Mouse (Mus musculus) ES-Bruce4 (cell line): ENCODE results near the gene Pdcd1lg2. TPM values are rescaled to one million over a fixed set of nuclear protein-coding genes. Genes with fewer than 3 reads are reported as not detected.

Experiments used
- H3K27ac ChIP-seq: 2 replicates; pipeline ENCODE4 v1.5.1; 2012; ENCODE audit warnings: low read length, inconsistent platforms; ENCODE audit not compliant: insufficient read depth
- H3K27me3 ChIP-seq: 2 replicates; pipeline ENCODE4 v1.6.1; 2012; ENCODE audit warnings: mild to moderate bottlenecking, low read length, inconsistent platforms; ENCODE audit not compliant: control insufficient read depth, poor library complexity, insufficient read depth, severe bottlenecking
- H3K36me3 ChIP-seq: 2 replicates; pipeline ENCODE4 v1.6.1; 2012; ENCODE audit warnings: inconsistent platforms, mild to moderate bottlenecking, low read length, moderate library complexity; ENCODE audit not compliant: control insufficient read depth, poor library complexity, insufficient read depth, severe bottlenecking
- H3K4me1 ChIP-seq: one replicate; pipeline ENCODE4 v1.8.1; 2011; ENCODE audit warnings: low read length; ENCODE audit not compliant: control insufficient read depth, insufficient read depth
- H3K4me3 ChIP-seq: 2 replicates; pipeline ENCODE4 v1.5.1; 2011; ENCODE audit warnings: low read depth, mild to moderate bottlenecking, low read length
- H3K9ac ChIP-seq: 2 replicates; pipeline ENCODE4 v1.6.1; 2012; ENCODE audit warnings: low read depth, mild to moderate bottlenecking, inconsistent platforms; ENCODE audit not compliant: poor library complexity, severe bottlenecking
- H3K9me3 ChIP-seq: replicated peaks from 2 replicates; pipeline ENCODE4 v1.6.1; 2012; ENCODE audit warnings: mild to moderate bottlenecking, low read length, inconsistent platforms; ENCODE audit not compliant: control insufficient read depth, poor library complexity, insufficient read depth, severe bottlenecking
- CTCF ChIP-seq: IDR thresholded peaks from one replicate; pipeline ENCODE4 v1.8.1; 2011; ENCODE audit warnings: low read depth, low read length
- EP300 ChIP-seq: IDR thresholded peaks from 2 replicates; pipeline ENCODE4 v1.6.1; 2011; ENCODE audit warnings: low read depth, low read length; ENCODE audit not compliant: insufficient read depth
- POLR2A ChIP-seq: IDR thresholded peaks from one replicate; pipeline ENCODE4 v1.8.1; 2011; ENCODE audit warnings: low read length; ENCODE audit not compliant: insufficient read depth
- polyA plus RNA-seq: library from polyadenylated mRNA; stranded (reverse); fragments of >200 nt; gene quantifications from 2 replicates; pipeline ENCODE4 v1.2.4, GENCODE M21; 2011; ENCODE audit warnings: low read depth; ENCODE audit not compliant: missing spikeins, insufficient read depth, insufficient read length

The Pdcd1lg2 gene
- polyA plus RNA-seq, 1 experiment, result not detected

DNA sequence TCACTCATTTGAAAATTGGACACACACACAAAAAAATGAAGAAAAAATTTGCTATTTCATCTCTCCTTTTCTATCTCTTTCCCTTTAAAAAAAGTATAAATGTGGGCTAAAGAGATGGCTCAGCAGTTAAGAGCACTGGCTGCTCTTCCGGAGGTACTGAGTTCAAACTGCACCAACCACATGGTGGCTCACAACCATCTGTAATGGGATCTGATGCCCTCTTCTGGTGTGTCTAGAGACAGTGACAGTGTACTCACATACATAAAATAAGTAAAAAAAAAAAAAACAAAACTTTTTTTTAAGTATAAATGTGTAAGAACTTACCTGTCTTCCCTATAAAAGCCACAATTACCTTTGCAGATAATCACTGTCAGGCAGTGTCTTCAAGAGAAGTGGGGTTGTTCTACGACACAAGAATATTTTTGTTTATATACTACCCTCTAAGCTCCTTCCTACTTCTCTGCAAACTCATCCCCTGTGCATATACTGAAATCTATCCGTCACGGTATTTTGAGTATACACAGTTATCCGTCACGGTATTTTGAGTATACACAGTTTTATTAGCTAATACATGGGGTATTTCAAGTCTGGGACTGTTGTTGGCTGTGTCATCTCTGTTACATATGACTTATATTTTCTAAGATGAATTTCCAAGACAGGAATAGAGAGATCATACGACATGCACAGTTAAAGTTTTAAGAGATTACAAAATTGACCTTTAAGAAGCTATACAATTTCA lies 40.0 kb upstream of the Pdcd1lg2 start:
- Histone ChIP-seq H3K27me3 (no peaks in the 10 kb centered on the region; the same call in 1 of the 2 replicates), H3K27ac (no peak overlapping the region), H3K9me3 (no peaks in the 10 kb centered on the region), H3K4me3 (no peak overlapping the region), H3K9ac (no peak overlapping the region), H3K36me3 (no peaks in the 10 kb centered on the region), H3K4me1 (no peaks in the 10 kb centered on the region)
- TF ChIP-seq EP300, result no peak
- no peak for TF ChIP-seq POLR2A
- TF ChIP-seq CTCF, result no peak

DNA sequence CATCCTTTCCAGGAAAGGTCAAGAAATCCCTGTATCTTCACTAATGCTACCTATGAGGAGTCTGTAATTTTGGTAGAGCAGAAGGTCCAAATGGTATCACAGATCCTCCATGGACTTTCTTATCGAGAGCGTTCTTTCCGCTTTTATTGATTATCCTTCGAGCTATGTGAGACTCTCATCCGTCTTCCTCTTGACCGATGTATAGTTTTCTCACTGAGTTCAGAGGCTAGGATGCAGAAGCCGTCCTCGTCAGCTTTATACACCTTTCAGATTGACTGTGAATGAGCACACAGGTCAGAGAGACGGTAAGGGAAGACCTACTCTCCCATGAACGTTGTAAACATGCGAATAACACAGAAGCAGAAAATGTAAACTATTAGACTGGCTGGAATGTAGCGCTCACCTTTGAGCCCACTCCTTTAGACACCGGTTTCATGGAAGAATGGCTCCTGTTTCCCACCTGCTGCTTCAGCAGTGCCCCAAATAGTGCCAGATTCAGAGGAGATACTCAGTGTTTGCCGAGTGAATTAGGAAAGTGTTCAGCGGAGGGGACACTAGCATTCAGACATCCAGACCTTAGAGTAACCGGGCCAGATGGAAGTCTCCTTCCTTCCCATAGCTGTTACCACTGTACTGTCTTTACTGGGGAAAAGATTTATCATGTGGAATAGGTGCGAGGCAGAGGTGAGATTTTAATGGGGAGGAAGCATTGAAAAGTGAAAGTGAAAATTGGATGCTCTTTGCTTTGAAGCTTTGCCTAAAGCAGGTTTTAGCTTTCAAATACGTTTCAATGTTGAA lies 39.2 kb upstream of the Pdcd1lg2 start:
- Histone ChIP-seq H3K27ac (no peak overlapping the region), H3K4me3 (no peak overlapping the region), H3K4me1 (no peaks in the 10 kb centered on the region), H3K9me3 (no peaks in the 10 kb centered on the region), H3K27me3 (no peaks in the 10 kb centered on the region; the same call in 1 of the 2 replicates), H3K9ac (no peak overlapping the region), H3K36me3 (no peaks in the 10 kb centered on the region)
- TF ChIP-seq CTCF (no peak), EP300 (no peak), POLR2A (no peak)

DNA sequence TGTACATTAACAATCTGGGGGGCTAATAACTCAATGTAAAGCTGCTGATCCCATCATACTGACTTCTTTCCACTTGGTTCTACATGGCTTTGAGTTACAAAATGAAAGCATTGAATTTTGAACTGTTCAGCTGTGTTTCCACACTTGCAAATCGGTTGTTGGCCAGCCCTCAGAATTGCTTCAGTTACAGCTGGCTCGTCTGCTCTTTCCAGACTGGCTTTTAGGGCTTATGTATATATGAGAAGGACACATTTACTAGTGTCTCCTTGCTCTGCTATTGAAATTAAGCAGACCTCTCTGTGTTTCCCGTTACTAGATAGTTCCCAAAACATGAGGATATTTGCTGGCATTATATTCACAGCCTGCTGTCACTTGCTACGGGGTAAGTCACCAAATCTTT lies 38.6 kb upstream of the Pdcd1lg2 start:
- Histone ChIP-seq H3K4me1 (no peaks in the 10 kb centered on the region), H3K27ac (no peak overlapping the region), H3K27me3 (no peaks in the 10 kb centered on the region; the same call in 1 of the 2 replicates), H3K9ac (no peak overlapping the region), H3K9me3 (no peaks in the 10 kb centered on the region), H3K4me3 (no peak overlapping the region), H3K36me3 (no peaks in the 10 kb centered on the region)
- TF ChIP-seq EP300 (no peak), POLR2A (no peak), CTCF (no peak)

DNA sequence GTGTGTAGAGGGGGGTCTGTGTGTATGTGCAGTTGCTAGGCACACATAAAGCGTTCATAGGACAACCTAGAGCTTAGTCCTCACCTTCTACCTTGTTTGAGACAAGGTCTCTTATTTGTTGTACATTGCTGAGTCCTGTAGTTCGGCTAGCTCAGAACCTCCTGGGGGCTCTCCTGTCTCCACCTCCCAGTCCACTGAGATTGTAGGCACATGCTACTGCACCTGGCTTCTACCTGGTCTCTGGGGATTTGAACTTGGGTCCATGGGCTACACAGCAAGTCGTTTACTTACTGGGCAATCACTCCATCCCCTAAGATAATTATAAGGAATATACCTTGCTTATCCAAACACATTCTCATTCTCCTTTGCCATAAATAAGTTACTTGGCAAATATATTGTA lies 38.1 kb upstream of the Pdcd1lg2 start:
- TF ChIP-seq EP300 (no peak), POLR2A (no peak), CTCF (no peak)
- H3K36me3 ChIP-seq, result no peaks in the 10 kb centered on the region
- H3K27ac ChIP-seq, result no peak overlapping the region
- H3K9ac ChIP-seq, result no peak overlapping the region
- H3K9me3 ChIP-seq, result no peaks in the 10 kb centered on the region
- no peak overlapping the region for H3K4me3 ChIP-seq
- no peaks in the 10 kb centered on the region; the same call in 1 of the 2 replicates for H3K27me3 ChIP-seq
- H3K4me1 ChIP-seq, result no peaks in the 10 kb centered on the region

DNA sequence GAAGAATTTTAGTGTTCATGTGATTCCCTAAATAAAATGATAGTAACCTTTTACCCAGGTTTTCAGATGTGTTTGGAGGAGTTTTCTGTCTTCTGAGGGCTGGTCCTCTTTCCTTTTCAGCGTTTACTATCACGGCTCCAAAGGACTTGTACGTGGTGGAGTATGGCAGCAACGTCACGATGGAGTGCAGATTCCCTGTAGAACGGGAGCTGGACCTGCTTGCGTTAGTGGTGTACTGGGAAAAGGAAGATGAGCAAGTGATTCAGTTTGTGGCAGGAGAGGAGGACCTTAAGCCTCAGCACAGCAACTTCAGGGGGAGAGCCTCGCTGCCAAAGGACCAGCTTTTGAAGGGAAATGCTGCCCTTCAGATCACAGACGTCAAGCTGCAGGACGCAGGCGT lies 37.3 kb upstream of the Pdcd1lg2 start:
- no peak overlapping the region for H3K27ac ChIP-seq
- no peak overlapping the region for H3K4me3 ChIP-seq
- TF ChIP-seq EP300, result no peak
- TF ChIP-seq CTCF, result no peak
- no peak for TF ChIP-seq POLR2A
- no peaks in the 10 kb centered on the region for H3K4me1 ChIP-seq
- no peaks in the 10 kb centered on the region for H3K36me3 ChIP-seq
- no peaks in the 10 kb centered on the region for H3K9me3 ChIP-seq
- H3K9ac ChIP-seq, result no peak overlapping the region
- no peaks in the 10 kb centered on the region; the same call in 1 of the 2 replicates for H3K27me3 ChIP-seq

DNA sequence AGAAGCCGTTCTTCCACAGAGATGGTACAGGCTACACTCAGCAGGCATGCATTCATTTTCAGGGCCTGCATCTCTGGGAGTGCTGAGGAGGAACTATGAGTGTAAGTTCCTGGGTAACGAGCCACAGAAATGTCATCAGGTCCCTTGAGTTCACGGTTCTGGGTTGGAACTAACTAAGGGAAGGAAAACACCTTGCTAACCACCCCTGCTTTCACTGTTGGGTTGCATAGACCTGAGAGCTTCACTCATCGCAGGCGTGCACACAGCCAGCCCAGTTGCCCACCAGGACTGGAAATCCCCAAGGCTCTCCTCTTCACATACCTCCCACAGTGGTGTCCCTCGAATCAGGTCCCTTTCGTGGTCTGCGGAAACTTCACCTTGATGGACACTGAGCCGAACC lies 35.8 kb upstream of the Pdcd1lg2 start:
- no peaks in the 10 kb centered on the region; the same call in 1 of the 2 replicates for H3K27me3 ChIP-seq
- H3K4me1 ChIP-seq, result no peaks in the 10 kb centered on the region
- H3K36me3 ChIP-seq, result no peaks in the 10 kb centered on the region
- no peak for TF ChIP-seq POLR2A
- no peak for TF ChIP-seq EP300
- no peak for TF ChIP-seq CTCF
- no peaks in the 10 kb centered on the region for H3K9me3 ChIP-seq
- no peak overlapping the region for H3K4me3 ChIP-seq
- no peak overlapping the region for H3K9ac ChIP-seq
- no peak overlapping the region for H3K27ac ChIP-seq
